Mouse (Mus musculus) mouse embryonic stem cell (cell line): ENCODE results near the gene Gm16181.

Experiments
- in situ Hi-C, 2 experiments: fragments of 300-500 bp; cut with MboI; formaldehyde crosslinking; loops; 1 replicate in 1 of 2; 3 replicates in 1 of 2; pipeline ENCODE4 v1.14.3; 2019 to 2020; ENCODE audit warnings: low sequenced_read_pairs in 2 of 2, low pct_unique_long_range_greater_than_20kb in 1 of 2, mixed read lengths in 1 of 2; ENCODE audit not compliant: unreplicated experiment in 1 of 2

The Gm16181 gene

GRCm38 (mm10) chr17:35193881-35194843 lies 26.5 kb upstream of the Gm16181 start, which contains the start of gene Ltb:
Ltb (plus strand) TSS chr17:35194439.
- in situ Hi-C loops = no loop called here

GRCm38 (mm10) chr17:35194844-35195630 lies 25.6 kb upstream of the Gm16181 start:
- in situ Hi-C loops = no loop called here

- in situ Hi-C loops = no loop called here
Observed at GRCm38 (mm10) chr17:35195631-35196320, 24.9 kb upstream of the Gm16181 start.

- in situ Hi-C loops = no loop called here
Observed at GRCm38 (mm10) chr17:35196321-35196641, 24.4 kb upstream of the Gm16181 start.

- in situ Hi-C loops = no loop called here
Observed at GRCm38 (mm10) chr17:35197126-35197525, 23.5 kb upstream of the Gm16181 start.

- in situ Hi-C loops = no loop called here
Observed at GRCm38 (mm10) chr17:35198029-35198428, 22.6 kb upstream of the Gm16181 start.

- in situ Hi-C loops = no loop called here
Observed at GRCm38 (mm10) chr17:35198946-35199345, 21.7 kb upstream of the Gm16181 start.

GRCm38 (mm10) chr17:35200398-35200797 lies 20.2 kb upstream of the Gm16181 start:
- in situ Hi-C loops = no loop called here

- in situ Hi-C loops = no loop called here
Observed at GRCm38 (mm10) chr17:35201128-35201527, 19.5 kb upstream of the Gm16181 start.

- in situ Hi-C loops = no loop called here
Observed at GRCm38 (mm10) chr17:35201787-35202186, 18.8 kb upstream of the Gm16181 start, which contains the start of gene Tnf. Tnf (minus strand) TSS chr17:35202007.

GRCm38 (mm10) chr17:35202442-35202841 lies 18.2 kb upstream of the Gm16181 start:
- in situ Hi-C loops = no loop called here

- in situ Hi-C loops = no loop called here
Observed at GRCm38 (mm10) chr17:35204494-35205379, 15.9 kb upstream of the Gm16181 start, which contains the start of gene Lta. Lta (minus strand) TSS chr17:35205351.

GRCm38 (mm10) chr17:35205380-35205769 lies 15.3 kb upstream of the Gm16181 start:
- in situ Hi-C loops = no loop called here

- in situ Hi-C loops = no loop called here
Observed at GRCm38 (mm10) chr17:35209785-35210535, 10.7 kb upstream of the Gm16181 start.

GRCm38 (mm10) chr17:35210593-35210992 lies 10.0 kb upstream of the Gm16181 start:
- in situ Hi-C loops = no loop called here

GRCm38 (mm10) chr17:35213071-35213470 lies 7.6 kb upstream of the Gm16181 start:
- in situ Hi-C loops = no loop called here

GRCm38 (mm10) chr17:35218516-35219193 lies 2.0 kb upstream of the Gm16181 start:
- in situ Hi-C loops = no loop called here
